Mouse (Mus musculus): ENCODE measurements at regions not wholly inside any gene's neighbourhood (a gene's known extent, or its start where the extent isn't known, plus 50 kb on each side); places are given as distances from the start of the nearest gene placed in this dataset.

- no peaks in the 10 kb centered on the region for H3K36me3 ChIP-seq
- no peaks in the 10 kb centered on the region for H3K27me3 ChIP-seq
- H3K4me1 ChIP-seq, result no peaks in the 10 kb centered on the region
- H3K4me2 ChIP-seq, result no peak overlapping the region
- ATAC-seq (replicated peaks; ENCODE audit: low FRiP score), result no peak
- no peak overlapping the region for H3K9ac ChIP-seq
- WGBS, result 71% methylated on average over 3 of the region's 3 CpGs
- H3K4me3 ChIP-seq (replicated peaks), result no peak overlapping the region
- H3K9me3 ChIP-seq (replicated peaks), result no peaks in the 10 kb centered on the region
- no peak overlapping the region for H3K27ac ChIP-seq
Observed at GRCm38 (mm10) chr8:34429231-34429630, 317.7 kb upstream of the Gm10131 start.

GRCm38 (mm10) chr8:34401571-34401970 lies 290.0 kb upstream of the Gm10131 start:
- WGBS, result 80% methylated on average over 3 of the region's 3 CpGs

GRCm38 (mm10) chr8:34398914-34399813 lies 287.6 kb upstream of the Gm10131 start:
- WGBS, result 30% methylated on average over 14 of the region's 14 CpGs
- H3K4me1 ChIP-seq, result peaks cover 23% of the 10 kb centered on the region
- peak overlapping the region; percentile 56 for H3K27ac ChIP-seq
- no peak overlapping the region for H3K4me2 ChIP-seq
- no peaks in the 10 kb centered on the region for H3K27me3 ChIP-seq
- no peaks in the 10 kb centered on the region for H3K9me3 ChIP-seq (replicated peaks)
- peak; percentile 92 for ATAC-seq (replicated peaks; ENCODE audit: low FRiP score)
- H3K36me3 ChIP-seq, result no peaks in the 10 kb centered on the region
- no peak overlapping the region for H3K9ac ChIP-seq
- no peak overlapping the region for H3K4me3 ChIP-seq (replicated peaks)

More at GRCm38 (mm10) chr8:34401571-34401970, 290.0 kb upstream of the Gm10131 start:
- Histone ChIP-seq H3K27me3 (no peaks in the 10 kb centered on the region), H3K4me3 (replicated peaks) (no peak overlapping the region), H3K36me3 (no peaks in the 10 kb centered on the region), H3K4me1 (peaks cover 23% of the 10 kb centered on the region), H3K9me3 (replicated peaks) (no peaks in the 10 kb centered on the region), H3K27ac (no peak overlapping the region), H3K4me2 (no peak overlapping the region), H3K9ac (no peak overlapping the region)
- ATAC-seq (replicated peaks; ENCODE audit: low FRiP score), result no peak

- 47% methylated on average over 22 of the region's 23 CpGs for WGBS
- peaks cover 26% of the 10 kb centered on the region for H3K4me1 ChIP-seq
- no peak overlapping the region for H3K9ac ChIP-seq
- no peaks in the 10 kb centered on the region for H3K9me3 ChIP-seq (replicated peaks)
- H3K27ac ChIP-seq, result peak overlapping the region; percentile 56; the same call in 1 of the 2 replicates
- H3K36me3 ChIP-seq, result no peaks in the 10 kb centered on the region
- ATAC-seq (replicated peaks; ENCODE audit: low FRiP score), result no peak
- H3K27me3 ChIP-seq, result no peaks in the 10 kb centered on the region
- no peak overlapping the region for H3K4me3 ChIP-seq (replicated peaks)
- peak overlapping the region; percentile 30; the same call in 1 of the 2 replicates for H3K4me2 ChIP-seq
Observed at GRCm38 (mm10) chr8:34397583-34398411, 286.3 kb upstream of the Gm10131 start.

GRCm38 (mm10) chr8:34397225-34397582 lies 285.7 kb upstream of the Gm10131 start:
- no peak overlapping the region for H3K4me3 ChIP-seq (replicated peaks)
- H3K4me2 ChIP-seq, result peak overlapping the region; percentile 30; the same call in 1 of the 2 replicates
- no peak overlapping the region for H3K9ac ChIP-seq
- no peak for ATAC-seq (replicated peaks; ENCODE audit: low FRiP score)
- no peaks in the 10 kb centered on the region for H3K27me3 ChIP-seq
- H3K27ac ChIP-seq, result no peak overlapping the region
- H3K4me1 ChIP-seq, result peaks cover 32% of the 10 kb centered on the region
- no peaks in the 10 kb centered on the region for H3K9me3 ChIP-seq (replicated peaks)
- 68% methylated on average over 4 of the region's 4 CpGs for WGBS
- H3K36me3 ChIP-seq, result no peaks in the 10 kb centered on the region

GRCm38 (mm10) chr8:34392981-34393828 lies 281.7 kb upstream of the Gm10131 start:
- H3K4me2 ChIP-seq, result no peak overlapping the region
- H3K27me3 ChIP-seq, result no peaks in the 10 kb centered on the region
- H3K4me3 ChIP-seq (replicated peaks), result no peak overlapping the region
- no peak overlapping the region for H3K27ac ChIP-seq
- no peak for ATAC-seq (replicated peaks; ENCODE audit: low FRiP score)
- no peaks in the 10 kb centered on the region for H3K9me3 ChIP-seq (replicated peaks)
- 84% methylated on average over 15 of the region's 15 CpGs for WGBS
- no peak overlapping the region for H3K9ac ChIP-seq
- peaks cover 29% of the 10 kb centered on the region for H3K4me1 ChIP-seq
- no peaks in the 10 kb centered on the region for H3K36me3 ChIP-seq

- Histone ChIP-seq H3K4me3 (replicated peaks) (no peak overlapping the region), H3K27ac (no peak overlapping the region), H3K36me3 (no peaks in the 10 kb centered on the region), H3K27me3 (no peaks in the 10 kb centered on the region), H3K9me3 (replicated peaks) (no peaks in the 10 kb centered on the region), H3K4me1 (peaks cover 20% of the 10 kb centered on the region), H3K4me2 (0 out of 2 replicates have a peak overlapping the region, but pooled peaks have one; percentile 16), H3K9ac (no peak overlapping the region)
- WGBS, result 37% methylated on average over 14 of the region's 14 CpGs
- ATAC-seq (replicated peaks; ENCODE audit: low FRiP score), result 0 out of 2 replicates have a peak, but pooled peaks have one; percentile 54
Observed at GRCm38 (mm10) chr8:34392208-34392980, 280.9 kb upstream of the Gm10131 start.

GRCm38 (mm10) chr8:34385806-34386439 lies 274.4 kb upstream of the Gm10131 start:
- Histone ChIP-seq H3K9me3 (replicated peaks) (no peaks in the 10 kb centered on the region), H3K36me3 (no peaks in the 10 kb centered on the region), H3K4me1 (peaks cover 5% of the 10 kb centered on the region), H3K4me3 (replicated peaks) (no peak overlapping the region), H3K27me3 (no peaks in the 10 kb centered on the region), H3K9ac (no peak overlapping the region), H3K4me2 (no peak overlapping the region), H3K27ac (no peak overlapping the region)
- ATAC-seq (replicated peaks; ENCODE audit: low FRiP score), result no peak
- 85% methylated on average over 10 of the region's 10 CpGs for WGBS

GRCm38 (mm10) chr8:34380615-34381014 lies 269.1 kb upstream of the Gm10131 start:
- no peak overlapping the region for H3K27ac ChIP-seq
- 49% methylated on average over 19 of the region's 19 CpGs for WGBS
- H3K27me3 ChIP-seq, result no peaks in the 10 kb centered on the region
- peaks cover 9% of the 10 kb centered on the region for H3K4me1 ChIP-seq
- ATAC-seq (replicated peaks; ENCODE audit: low FRiP score), result no peak
- H3K36me3 ChIP-seq, result no peaks in the 10 kb centered on the region
- H3K4me2 ChIP-seq, result no peak overlapping the region
- no peak overlapping the region for H3K9ac ChIP-seq
- H3K9me3 ChIP-seq (replicated peaks), result no peaks in the 10 kb centered on the region
- H3K4me3 ChIP-seq (replicated peaks), result no peak overlapping the region

- Histone ChIP-seq H3K9ac (no peak overlapping the region), H3K9me3 (replicated peaks) (no peaks in the 10 kb centered on the region), H3K27me3 (no peaks in the 10 kb centered on the region), H3K4me2 (no peak overlapping the region), H3K4me3 (replicated peaks) (no peak overlapping the region), H3K36me3 (no peaks in the 10 kb centered on the region), H3K27ac (no peak overlapping the region), H3K4me1 (peaks cover 12% of the 10 kb centered on the region)
- 15% methylated on average over 3 of the region's 3 CpGs for WGBS
- peak; percentile 87 for ATAC-seq (replicated peaks; ENCODE audit: low FRiP score)
Observed at GRCm38 (mm10) chr8:34377154-34377553, 265.6 kb upstream of the Gm10131 start.
